Mouse (Mus musculus) C2C12 (cell line): Measurements from ENCODE around the gene Card14. TPM values are rescaled to one million over a fixed set of nuclear protein-coding genes. Genes with fewer than 3 reads are reported as not detected.
"Not testable (repeated sequence)": the region's sequence is repeated elsewhere in the genome, so short reads cannot be mapped to it uniquely, and the experiment has no call there.

Source experiments
- H3K27me3 ChIP-seq: one replicate; pipeline ENCODE4 v1.6.1; 2011; ENCODE audit not compliant: control insufficient read depth, insufficient read depth, insufficient read length
- H3K36me3 ChIP-seq: one replicate; pipeline ENCODE4 v1.6.1; 2011; ENCODE audit not compliant: control insufficient read depth, insufficient read depth
- H3K4me3 ChIP-seq: one replicate; pipeline ENCODE4 v1.5.1; 2011; ENCODE audit warnings: mild to moderate bottlenecking, control low read depth; ENCODE audit not compliant: poor library complexity, insufficient read depth, severe bottlenecking
- H3K79me2 ChIP-seq: one replicate; pipeline ENCODE4 v1.6.1; 2011; ENCODE audit not compliant: control insufficient read depth, insufficient read depth
- H3K79me3 ChIP-seq: one replicate; pipeline ENCODE4 v1.6.1; 2011; ENCODE audit warnings: low read depth, control low read depth
- H3ac ChIP-seq: one replicate; pipeline ENCODE3; 2011; ENCODE audit warnings: low read depth; ENCODE audit not compliant: control insufficient read depth, insufficient read length
- CEBPB ChIP-seq: IDR thresholded peaks from one replicate; pipeline ENCODE4 v1.6.1; 2011; ENCODE audit warnings: low read depth, mild to moderate bottlenecking, control low read depth, moderate library complexity
- CTCF ChIP-seq: IDR thresholded peaks from one replicate; pipeline ENCODE4 v1.5.1; 2011; ENCODE audit not compliant: control insufficient read depth, insufficient read depth, insufficient read length
- FOSL1 ChIP-seq: IDR thresholded peaks from one replicate; pipeline ENCODE4 v1.8.0; 2011; ENCODE audit warnings: mild to moderate bottlenecking, low read length; ENCODE audit not compliant: poor library complexity, insufficient read depth, severe bottlenecking
- MAX ChIP-seq: IDR thresholded peaks from one replicate; pipeline ENCODE4 v1.6.1; 2011; ENCODE audit warnings: mild to moderate bottlenecking, control low read depth
- MYOD1 ChIP-seq: IDR thresholded peaks from one replicate; pipeline ENCODE4 v1.6.1; 2011; ENCODE audit warnings: low read depth; ENCODE audit not compliant: control insufficient read depth, insufficient read length
- MYOG ChIP-seq: IDR thresholded peaks from one replicate; pipeline ENCODE4 v1.6.1; 2011; ENCODE audit not compliant: control insufficient read depth, insufficient read length; ENCODE audit errors: extremely low read depth
- USF1 ChIP-seq: IDR thresholded peaks from one replicate; pipeline ENCODE4 v1.6.1; 2011; ENCODE audit warnings: low read depth, mild to moderate bottlenecking, control low read depth, moderate library complexity
- polyA plus RNA-seq: library from polyadenylated mRNA; unstranded; fragments of >200 nt; fragmentation: generic; extraction: Trizol; gene quantifications from one replicate; pipeline ENCODE4 v1.2.1, GENCODE M21; 2012; ENCODE audit warnings: missing spikeins

The Card14 gene
- polyA plus RNA-seq, 1 experiment, result not detected

GRCm38 (mm10) chr11:119285791-119286527 is 21.6 kb upstream of the Card14 start:
- no peaks in the 10 kb centered on the region for H3K79me2 ChIP-seq
- H3K27me3 ChIP-seq, result no peaks in the 10 kb centered on the region
- H3K36me3 ChIP-seq, result peaks cover 39% of the 10 kb centered on the region
- TF ChIP-seq USF1 (no peak), FOSL1 (no peak), MAX (no peak), CTCF (no peak), MYOD1 (no peak)
- H3K4me3 ChIP-seq, result no peak overlapping the region
- H3ac ChIP-seq, result no peak overlapping the region
- no peaks in the 10 kb centered on the region for H3K79me3 ChIP-seq

- Histone ChIP-seq H3K36me3 (peaks cover 52% of the 10 kb centered on the region), H3K79me3 (no peaks in the 10 kb centered on the region), H3K79me2 (peaks cover 4% of the 10 kb centered on the region), H3K27me3 (no peaks in the 10 kb centered on the region), H3ac (no peak overlapping the region), H3K4me3 (no peak overlapping the region)
- no peak for TF ChIP-seq CEBPB
- TF ChIP-seq MYOD1, result no peak
- TF ChIP-seq MAX, result no peak
- no peak for TF ChIP-seq CTCF
- TF ChIP-seq MYOG, result no peak
Measured at GRCm38 (mm10) chr11:119287207-119287992, 20.2 kb upstream of the Card14 start.

GRCm38 (mm10) chr11:119292861-119293260 is 14.7 kb upstream of the Card14 start:
- peaks cover 24% of the 10 kb centered on the region for H3K79me3 ChIP-seq
- not testable (repeated sequence) for H3K27me3 ChIP-seq, H3ac ChIP-seq, H3K4me3 ChIP-seq
- peaks cover 95% of the 10 kb centered on the region for H3K36me3 ChIP-seq
- peaks cover 58% of the 10 kb centered on the region for H3K79me2 ChIP-seq

GRCm38 (mm10) chr11:119297996-119298395 is 9.6 kb upstream of the Card14 start:
- TF ChIP-seq FOSL1 (no peak), MAX (no peak), CTCF (no peak), MYOG (no peak), MYOD1 (no peak), CEBPB (no peak)
- H3K79me3 ChIP-seq, result peaks cover 42% of the 10 kb centered on the region
- H3K4me3 ChIP-seq, result no peak overlapping the region
- H3K36me3 ChIP-seq, result peaks cover 53% of the 10 kb centered on the region
- peak overlapping the region; percentile 43 for H3ac ChIP-seq
- peaks cover 70% of the 10 kb centered on the region for H3K79me2 ChIP-seq
- peaks cover 5% of the 10 kb centered on the region for H3K27me3 ChIP-seq

GRCm38 (mm10) chr11:119298917-119299316 is 8.7 kb upstream of the Card14 start:
- Histone ChIP-seq H3K79me2 (peaks cover 61% of the 10 kb centered on the region), H3K27me3 (peaks cover 14% of the 10 kb centered on the region), H3K4me3 (peak overlapping the region; percentile 99), H3ac (peak overlapping the region; percentile 69), H3K79me3 (peaks cover 40% of the 10 kb centered on the region), H3K36me3 (peaks cover 44% of the 10 kb centered on the region)
- TF ChIP-seq USF1, result no peak
- TF ChIP-seq MAX, result no peak
- TF ChIP-seq CEBPB, result no peak
- TF ChIP-seq CTCF, result no peak
- no peak for TF ChIP-seq FOSL1
- TF ChIP-seq MYOD1, result no peak
- no peak for TF ChIP-seq MYOG
